Mouse (Mus musculus): ENCODE data around the gene Atp2b2.

GRCm38 (mm10) chr6:113883225-113883624 lies 159.2 kb downstream of the Atp2b2 start:
- TF ChIP-seq ZNF384 (IDR thresholded peaks at IDR 0.05; ENCODE audit: low read depth, low read length) = no peak
- no peak for TF ChIP-seq HCFC1 (IDR thresholded peaks at IDR 0.05; ENCODE audit: borderline replicate concordance, insufficient read depth, low read length)
- TF ChIP-seq ZC3H11A (IDR thresholded peaks at IDR 0.05; ENCODE audit: borderline replicate concordance, low read depth, low read length) = no peak
- TF ChIP-seq CHD2 (IDR thresholded peaks at IDR 0.05; ENCODE audit: low read depth, low read length) = no peak
